Mouse (Mus musculus): ENCODE results near the gene Plekhh2. TPM values are rescaled to one million over a fixed set of nuclear protein-coding genes. Genes with fewer than 3 reads are reported as not detected.

Gene Plekhh2
- polyA plus RNA-seq, 1 experiment from 2014 or later: 1.2 TPM

- 93% methylated on average over 4 of the region's 4 CpGs for WGBS
- H3K36me3 ChIP-seq (ENCODE audit: control insufficient read depth, insufficient read depth, low read length): no peaks in the 10 kb centered on the region
- no peaks in the 10 kb centered on the region for H3K27me3 ChIP-seq (replicated peaks; ENCODE audit: control insufficient read depth, insufficient read depth, low read length)
- H3K9me3 ChIP-seq (ENCODE audit: control insufficient read depth, low read length): no peaks in the 10 kb centered on the region
- no peak overlapping the region for H3K4me3 ChIP-seq (ENCODE audit: low read length)
- H3K27ac ChIP-seq (ENCODE audit: low read depth, low read length): no peak overlapping the region
- H3K9ac ChIP-seq (ENCODE audit: low read depth, low read length): no peak overlapping the region
- no peak for ATAC-seq
- H3K4me2 ChIP-seq (ENCODE audit: low read length): no peak overlapping the region
- no peaks in the 10 kb centered on the region for H3K4me1 ChIP-seq (ENCODE audit: control insufficient read depth, insufficient read depth, low read depth, low read length)
Measured at GRCm38 (mm10) chr17:84647630-84648029, 135.9 kb downstream of the Plekhh2 start.

GRCm38 (mm10) chr17:84650302-84651017 lies 138.8 kb downstream of the Plekhh2 start:
- H3K36me3 ChIP-seq (ENCODE audit: control insufficient read depth, insufficient read depth, low read length): no peaks in the 10 kb centered on the region
- no peak overlapping the region for H3K4me2 ChIP-seq (ENCODE audit: low read length)
- H3K4me1 ChIP-seq (ENCODE audit: control insufficient read depth, insufficient read depth, low read depth, low read length): no peaks in the 10 kb centered on the region
- 89% methylated on average over 9 of the region's 9 CpGs for WGBS
- H3K27me3 ChIP-seq (replicated peaks; ENCODE audit: control insufficient read depth, insufficient read depth, low read length): no peaks in the 10 kb centered on the region
- no peak overlapping the region for H3K27ac ChIP-seq (ENCODE audit: low read depth, low read length)
- no peak overlapping the region for H3K9ac ChIP-seq (ENCODE audit: low read depth, low read length)
- ATAC-seq: no peak
- H3K9me3 ChIP-seq (ENCODE audit: control insufficient read depth, low read length): no peaks in the 10 kb centered on the region
- H3K4me3 ChIP-seq (ENCODE audit: low read length): no peak overlapping the region

GRCm38 (mm10) chr17:84653544-84653943 lies 141.8 kb downstream of the Plekhh2 start:
- Histone ChIP-seq H3K36me3 (ENCODE audit: control insufficient read depth, insufficient read depth, low read length) (no peaks in the 10 kb centered on the region), H3K27me3 (replicated peaks; ENCODE audit: control insufficient read depth, insufficient read depth, low read length) (no peaks in the 10 kb centered on the region), H3K9ac (ENCODE audit: low read depth, low read length) (no peak overlapping the region), H3K4me2 (ENCODE audit: low read length) (no peak overlapping the region), H3K4me3 (ENCODE audit: low read length) (no peak overlapping the region), H3K9me3 (ENCODE audit: control insufficient read depth, low read length) (no peaks in the 10 kb centered on the region), H3K27ac (ENCODE audit: low read depth, low read length) (no peak overlapping the region), H3K4me1 (ENCODE audit: control insufficient read depth, insufficient read depth, low read depth, low read length) (peaks cover 11% of the 10 kb centered on the region)
- WGBS: 96% methylated on average over 9 of the region's 9 CpGs
- ATAC-seq: no peak

- Histone ChIP-seq H3K9ac (ENCODE audit: low read depth, low read length) (no peak overlapping the region), H3K4me3 (ENCODE audit: low read length) (no peak overlapping the region), H3K27me3 (replicated peaks; ENCODE audit: control insufficient read depth, insufficient read depth, low read length) (no peaks in the 10 kb centered on the region), H3K27ac (ENCODE audit: low read depth, low read length) (peak overlapping the region; percentile 14; the same call in 1 of the 2 replicates), H3K36me3 (ENCODE audit: control insufficient read depth, insufficient read depth, low read length) (no peaks in the 10 kb centered on the region), H3K4me1 (ENCODE audit: control insufficient read depth, insufficient read depth, low read depth, low read length) (peaks cover 11% of the 10 kb centered on the region), H3K4me2 (ENCODE audit: low read length) (no peak overlapping the region), H3K9me3 (ENCODE audit: control insufficient read depth, low read length) (no peaks in the 10 kb centered on the region)
- 55% methylated on average over 5 of the region's 5 CpGs for WGBS
- ATAC-seq: peak; percentile 31; the same call in 1 of the 2 replicates
Measured at GRCm38 (mm10) chr17:84656205-84656604, 144.5 kb downstream of the Plekhh2 start.

- no peak overlapping the region for H3K4me3 ChIP-seq (ENCODE audit: low read length)
- H3K9ac ChIP-seq (ENCODE audit: low read depth, low read length): no peak overlapping the region
- H3K36me3 ChIP-seq (ENCODE audit: control insufficient read depth, insufficient read depth, low read length): no peaks in the 10 kb centered on the region
- no peaks in the 10 kb centered on the region for H3K9me3 ChIP-seq (ENCODE audit: control insufficient read depth, low read length)
- 34% methylated on average over 19 of the region's 19 CpGs for WGBS
- peak overlapping the region; percentile 14; the same call in 1 of the 2 replicates for H3K27ac ChIP-seq (ENCODE audit: low read depth, low read length)
- H3K27me3 ChIP-seq (replicated peaks; ENCODE audit: control insufficient read depth, insufficient read depth, low read length): no peaks in the 10 kb centered on the region
- peak; percentile 84 for ATAC-seq
- H3K4me1 ChIP-seq (ENCODE audit: control insufficient read depth, insufficient read depth, low read depth, low read length): peaks cover 11% of the 10 kb centered on the region
- H3K4me2 ChIP-seq (ENCODE audit: low read length): no peak overlapping the region; the same call in none of the 2 replicates
Measured at GRCm38 (mm10) chr17:84656653-84657421, 145.1 kb downstream of the Plekhh2 start.

GRCm38 (mm10) chr17:84657422-84657732 lies 145.7 kb downstream of the Plekhh2 start:
- H3K4me1 ChIP-seq (ENCODE audit: control insufficient read depth, insufficient read depth, low read depth, low read length): peaks cover 11% of the 10 kb centered on the region
- H3K4me3 ChIP-seq (ENCODE audit: low read length): no peak overlapping the region
- no peak overlapping the region for H3K9ac ChIP-seq (ENCODE audit: low read depth, low read length)
- ATAC-seq: peak; percentile 66
- no peaks in the 10 kb centered on the region for H3K27me3 ChIP-seq (replicated peaks; ENCODE audit: control insufficient read depth, insufficient read depth, low read length)
- no peak overlapping the region for H3K4me2 ChIP-seq (ENCODE audit: low read length)
- H3K36me3 ChIP-seq (ENCODE audit: control insufficient read depth, insufficient read depth, low read length): no peaks in the 10 kb centered on the region
- no peak overlapping the region for H3K27ac ChIP-seq (ENCODE audit: low read depth, low read length)
- 58% methylated on average over 3 of the region's 3 CpGs for WGBS
- no peaks in the 10 kb centered on the region for H3K9me3 ChIP-seq (ENCODE audit: control insufficient read depth, low read length)

- H3K27ac ChIP-seq (ENCODE audit: low read depth, low read length): no peak overlapping the region
- no peak overlapping the region for H3K4me3 ChIP-seq (ENCODE audit: low read length)
- H3K4me1 ChIP-seq (ENCODE audit: control insufficient read depth, insufficient read depth, low read depth, low read length): peaks cover 11% of the 10 kb centered on the region
- WGBS: 69% methylated on average over 7 of the region's 7 CpGs
- H3K9me3 ChIP-seq (ENCODE audit: control insufficient read depth, low read length): no peaks in the 10 kb centered on the region
- H3K36me3 ChIP-seq (ENCODE audit: control insufficient read depth, insufficient read depth, low read length): no peaks in the 10 kb centered on the region
- H3K4me2 ChIP-seq (ENCODE audit: low read length): no peak overlapping the region
- ATAC-seq: no peak
- no peaks in the 10 kb centered on the region for H3K27me3 ChIP-seq (replicated peaks; ENCODE audit: control insufficient read depth, insufficient read depth, low read length)
- 0 out of 2 replicates have a peak overlapping the region, but pooled peaks have one; percentile 6 for H3K9ac ChIP-seq (ENCODE audit: low read depth, low read length)
Measured at GRCm38 (mm10) chr17:84657782-84658181, 146.1 kb downstream of the Plekhh2 start.

- Histone ChIP-seq H3K36me3 (ENCODE audit: control insufficient read depth, insufficient read depth, low read length) (no peaks in the 10 kb centered on the region), H3K9me3 (ENCODE audit: control insufficient read depth, low read length) (no peaks in the 10 kb centered on the region), H3K4me1 (ENCODE audit: control insufficient read depth, insufficient read depth, low read depth, low read length) (peaks cover 11% of the 10 kb centered on the region), H3K27ac (ENCODE audit: low read depth, low read length) (no peak overlapping the region), H3K9ac (ENCODE audit: low read depth, low read length) (no peak overlapping the region), H3K27me3 (replicated peaks; ENCODE audit: control insufficient read depth, insufficient read depth, low read length) (no peaks in the 10 kb centered on the region), H3K4me2 (ENCODE audit: low read length) (no peak overlapping the region), H3K4me3 (ENCODE audit: low read length) (no peak overlapping the region)
- ATAC-seq: no peak
- WGBS: 33% methylated on average over 5 of the region's 5 CpGs
Measured at GRCm38 (mm10) chr17:84658195-84658594, 146.5 kb downstream of the Plekhh2 start.

GRCm38 (mm10) chr17:84658951-84659350 lies 147.3 kb downstream of the Plekhh2 start:
- H3K36me3 ChIP-seq (ENCODE audit: control insufficient read depth, insufficient read depth, low read length): no peaks in the 10 kb centered on the region
- no peak overlapping the region for H3K4me3 ChIP-seq (ENCODE audit: low read length)
- H3K4me2 ChIP-seq (ENCODE audit: low read length): no peak overlapping the region
- WGBS: 71% methylated on average over 8 of the region's 8 CpGs
- no peak for ATAC-seq
- H3K9ac ChIP-seq (ENCODE audit: low read depth, low read length): no peak overlapping the region
- no peaks in the 10 kb centered on the region for H3K9me3 ChIP-seq (ENCODE audit: control insufficient read depth, low read length)
- H3K4me1 ChIP-seq (ENCODE audit: control insufficient read depth, insufficient read depth, low read depth, low read length): peaks cover 11% of the 10 kb centered on the region
- H3K27me3 ChIP-seq (replicated peaks; ENCODE audit: control insufficient read depth, insufficient read depth, low read length): no peaks in the 10 kb centered on the region
- H3K27ac ChIP-seq (ENCODE audit: low read depth, low read length): no peak overlapping the region

Data from hindbrain, embryonic 16.5 days (tissue).